Mouse (Mus musculus) E14TG2a.4 (cell line): ENCODE measurements at regions not wholly inside any gene's neighbourhood (a gene's known extent, or its start where the extent isn't known, plus 50 kb on each side); places are given as distances from the start of the nearest gene placed in this dataset.

Source experiments
- H3K27me3 ChIP-seq: 2 replicates; pipeline ENCODE4 v1.6.1; 2014; ENCODE audit warnings: low read length, control low read depth; ENCODE audit not compliant: insufficient read depth
- H3K36me3 ChIP-seq: 2 replicates; pipeline ENCODE4 v1.6.1; 2014; ENCODE audit warnings: low read length, control low read depth; ENCODE audit not compliant: insufficient read depth
- H3K4me1 ChIP-seq: replicated peaks from 2 replicates; pipeline ENCODE4 v1.6.1; 2014; ENCODE audit warnings: low read depth, low read length, control low read depth
- H3K4me3 ChIP-seq: replicated peaks from 2 replicates; pipeline ENCODE4 v1.5.1; 2014; ENCODE audit warnings: mild to moderate bottlenecking, low read length
- H3K9me3 ChIP-seq: 2 replicates; pipeline ENCODE4 v1.6.1; 2014; ENCODE audit warnings: low read length, control low read depth
- CTCF ChIP-seq: conservative IDR thresholded peaks from 2 replicates; pipeline ENCODE4 v1.5.1; 2014; ENCODE audit warnings: low read length
- NANOG ChIP-seq: IDR thresholded peaks from 2 replicates; pipeline ENCODE4 v1.6.1; 2014; ENCODE audit warnings: borderline replicate concordance, low read length, mixed read lengths
- POU5F1 ChIP-seq: IDR thresholded peaks from 2 replicates; pipeline ENCODE4 v1.6.1; 2014; ENCODE audit warnings: low read length, borderline replicate concordance

- TF ChIP-seq NANOG (no peak), POU5F1 (no peak), CTCF (no peak)
- Histone ChIP-seq H3K4me1 (no peaks in the 10 kb centered on the region), H3K4me3 (no peak overlapping the region), H3K9me3 (peaks cover 35% of the 10 kb centered on the region), H3K27me3 (no peaks in the 10 kb centered on the region), H3K36me3 (no peaks in the 10 kb centered on the region)
Measured at GRCm38 (mm10) chr6:13982606-13983389, 111.5 kb upstream of the 2610001J05Rik start.

- H3K36me3 ChIP-seq, result no peaks in the 10 kb centered on the region
- peaks cover 16% of the 10 kb centered on the region for H3K9me3 ChIP-seq
- no peaks in the 10 kb centered on the region for H3K4me1 ChIP-seq
- no peak overlapping the region for H3K4me3 ChIP-seq
- no peak for TF ChIP-seq NANOG
- no peak for TF ChIP-seq POU5F1
- no peak for TF ChIP-seq CTCF
- H3K27me3 ChIP-seq, result no peaks in the 10 kb centered on the region
Measured at GRCm38 (mm10) chr6:13974710-13975506, 103.6 kb upstream of the 2610001J05Rik start.

GRCm38 (mm10) chr6:13964471-13964870, 93.2 kb upstream of the 2610001J05Rik start:
- H3K9me3 ChIP-seq, result peaks cover 10% of the 10 kb centered on the region
- H3K36me3 ChIP-seq, result no peaks in the 10 kb centered on the region
- H3K4me1 ChIP-seq, result no peaks in the 10 kb centered on the region
- TF ChIP-seq NANOG (no peak), CTCF (no peak), POU5F1 (no peak)
- H3K4me3 ChIP-seq, result no peak overlapping the region
- no peaks in the 10 kb centered on the region for H3K27me3 ChIP-seq

GRCm38 (mm10) chr6:13964013-13964412, 92.7 kb upstream of the 2610001J05Rik start:
- Histone ChIP-seq H3K27me3 (no peaks in the 10 kb centered on the region), H3K4me1 (no peaks in the 10 kb centered on the region), H3K36me3 (no peaks in the 10 kb centered on the region), H3K9me3 (peaks cover 10% of the 10 kb centered on the region), H3K4me3 (no peak overlapping the region)
- TF ChIP-seq CTCF (no peak), NANOG (no peak), POU5F1 (no peak)

GRCm38 (mm10) chr6:13949640-13950039, 78.3 kb upstream of the 2610001J05Rik start:
- H3K4me1 ChIP-seq, result no peaks in the 10 kb centered on the region
- TF ChIP-seq NANOG (no peak), POU5F1 (no peak), CTCF (no peak)

GRCm38 (mm10) chr6:13920809-13921760, 49.8 kb upstream of the 2610001J05Rik start:
- no peak overlapping the region for H3K4me3 ChIP-seq
- H3K27me3 ChIP-seq, result no peaks in the 10 kb centered on the region
- no peaks in the 10 kb centered on the region for H3K36me3 ChIP-seq
- TF ChIP-seq NANOG (no peak), POU5F1 (no peak), CTCF (no peak)
- no peaks in the 10 kb centered on the region for H3K9me3 ChIP-seq
- no peaks in the 10 kb centered on the region for H3K4me1 ChIP-seq

More at GRCm38 (mm10) chr6:13949640-13950039, 78.3 kb upstream of the 2610001J05Rik start:
- no peaks in the 10 kb centered on the region for H3K27me3 ChIP-seq
- H3K4me3 ChIP-seq, result no peak overlapping the region
- no peaks in the 10 kb centered on the region for H3K9me3 ChIP-seq
- no peaks in the 10 kb centered on the region for H3K36me3 ChIP-seq
